Mouse (Mus musculus) thymus, adult 2 months (tissue): ENCODE data around the gene Arrb2.

Experiments
- CTCF ChIP-seq: fragments of 200-500 bp; IDR thresholded peaks from 2 replicates; pipeline ENCODE4 v1.5.1; 2012; ENCODE audit warnings: mild to moderate bottlenecking, control low read depth, low read length, moderate library complexity, borderline replicate concordance; ENCODE audit not compliant: control insufficient read depth, poor library complexity, insufficient read depth; ENCODE audit errors: extremely low read depth
- POLR2A ChIP-seq: fragments of 200-500 bp; IDR thresholded peaks from 2 replicates; pipeline ENCODE4 v1.6.1; 2012; ENCODE audit warnings: mild to moderate bottlenecking, low read length, control low read depth, moderate library complexity; ENCODE audit not compliant: control insufficient read depth, poor library complexity, insufficient read depth; ENCODE audit errors: extremely low read depth

GRCm38 (mm10) chr11:70489138-70489537 is 56.7 kb downstream of the Arrb2 start:
- TF ChIP-seq POLR2A = no peak
- TF ChIP-seq CTCF = no peak
